Mouse (Mus musculus): Measurements from ENCODE around the gene Spx. TPM values are rescaled to one million over a fixed set of nuclear protein-coding genes. Genes with fewer than 3 reads are reported as not detected.

The Spx gene
- total and polyA plus RNA-seq, 3 experiments, result 0.11 TPM; not detected in 2

GRCm38 (mm10) chr6:142378576-142379330 lies 34.5 kb upstream of the Spx start:
- DNase-seq (ENCODE audit: low spot score), result no peak
- H3K4me1 ChIP-seq (ENCODE audit: insufficient read depth, low read depth, low read length), result peaks cover 7% of the 10 kb centered on the region; the same call in 1 of the 2 replicates
- no peaks in the 10 kb centered on the region for H3K9me3 ChIP-seq (replicated peaks)
- no peak for ATAC-seq (ENCODE audit: extremely low read depth, insufficient number of reproducible peaks, low FRiP score, poor library complexity, severe bottlenecking)
- TF ChIP-seq TAL1 (conservative IDR thresholded peaks at IDR 0.05; ENCODE audit: low read depth, low read length) (no peak), POLR2AphosphoS5 (IDR thresholded peaks at IDR 0.05; ENCODE audit: insufficient replicate concordance, low read depth, low read length) (no peak), CTCF (IDR thresholded peaks at IDR 0.05; ENCODE audit: low read depth, low read length) (no peak), GATA1 (IDR thresholded peaks at IDR 0.05; ENCODE audit: borderline replicate concordance, low read length) (no peak), GATA2 (IDR thresholded peaks at IDR 0.05; ENCODE audit: borderline replicate concordance, low read depth, low read length) (no peak)
- H3K36me3 ChIP-seq (replicated peaks), result peaks cover 88% of the 10 kb centered on the region
- H3K27me3 ChIP-seq (ENCODE audit: insufficient read depth, low read length), result no peaks in the 10 kb centered on the region
- H3K4me3 ChIP-seq (ENCODE audit: low read depth, low read length), result no peak overlapping the region

DNA sequence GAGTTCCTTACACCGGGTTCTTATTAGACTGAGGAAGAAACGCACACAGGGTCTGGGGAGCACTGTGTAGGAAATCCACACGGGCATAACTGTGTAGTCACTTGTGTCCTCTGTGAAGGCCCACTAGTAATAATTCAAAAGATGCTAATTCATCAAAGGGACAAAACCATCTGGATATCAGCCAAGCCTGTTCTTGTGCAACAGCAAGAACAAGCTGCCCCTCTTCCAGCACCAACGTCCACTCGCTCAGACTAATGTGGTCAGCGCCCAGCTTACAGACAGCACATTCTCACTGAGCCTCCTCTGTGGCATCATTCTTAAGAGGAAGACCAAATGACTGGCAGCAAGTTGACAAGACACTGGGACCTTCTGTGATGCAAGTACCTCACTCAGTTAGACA lies 33.3 kb upstream of the Spx start:
- no peak for TF ChIP-seq CTCF (IDR thresholded peaks at IDR 0.05; ENCODE audit: low read depth, low read length)
- TF ChIP-seq GATA1 (IDR thresholded peaks at IDR 0.05; ENCODE audit: borderline replicate concordance, low read length), result no peak
- no peak for TF ChIP-seq POLR2AphosphoS5 (IDR thresholded peaks at IDR 0.05; ENCODE audit: insufficient replicate concordance, low read depth, low read length)
- no peak for TF ChIP-seq TAL1 (conservative IDR thresholded peaks at IDR 0.05; ENCODE audit: low read depth, low read length)
- TF ChIP-seq GATA2 (IDR thresholded peaks at IDR 0.05; ENCODE audit: borderline replicate concordance, low read depth, low read length), result no peak
- peaks cover 12% of the 10 kb centered on the region; the same call in 1 of the 2 replicates for H3K4me1 ChIP-seq (ENCODE audit: insufficient read depth, low read depth, low read length)
- peaks cover 83% of the 10 kb centered on the region for H3K36me3 ChIP-seq (replicated peaks)
- ATAC-seq (ENCODE audit: extremely low read depth, insufficient number of reproducible peaks, low FRiP score, poor library complexity, severe bottlenecking) (no peak), DNase-seq (ENCODE audit: low spot score) (no peak)
- H3K9me3 ChIP-seq (replicated peaks), result no peaks in the 10 kb centered on the region
- no peak overlapping the region for H3K4me3 ChIP-seq (ENCODE audit: low read depth, low read length)
- H3K27me3 ChIP-seq (ENCODE audit: insufficient read depth, low read length), result no peaks in the 10 kb centered on the region

DNA sequence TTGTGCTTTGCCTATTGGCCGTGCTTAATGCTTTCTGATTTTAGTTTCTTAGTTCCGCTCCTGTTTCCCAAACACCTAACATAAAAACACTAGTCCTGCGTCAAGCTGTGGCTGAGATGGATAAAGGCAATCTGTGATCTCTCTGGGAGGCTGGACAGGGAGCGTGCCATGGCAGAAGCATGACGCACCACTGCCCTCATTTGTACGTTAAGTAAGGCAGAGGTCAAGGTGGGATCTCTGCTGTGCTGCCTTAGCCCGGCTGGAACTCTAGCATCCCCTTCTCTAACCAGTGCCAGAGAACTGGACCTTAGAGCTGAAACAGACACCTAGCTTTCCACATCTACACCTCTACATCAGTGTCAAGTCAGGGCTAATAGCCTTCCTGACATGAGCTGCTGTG lies 31.6 kb upstream of the Spx start:
- no peaks in the 10 kb centered on the region for H3K27me3 ChIP-seq (ENCODE audit: insufficient read depth, low read length)
- peaks cover 17% of the 10 kb centered on the region for H3K4me1 ChIP-seq (ENCODE audit: insufficient read depth, low read depth, low read length)
- TF ChIP-seq POLR2AphosphoS5 (IDR thresholded peaks at IDR 0.05; ENCODE audit: insufficient replicate concordance, low read depth, low read length), result no peak
- TF ChIP-seq GATA2 (IDR thresholded peaks at IDR 0.05; ENCODE audit: borderline replicate concordance, low read depth, low read length), result no peak
- TF ChIP-seq CTCF (IDR thresholded peaks at IDR 0.05; ENCODE audit: low read depth, low read length), result no peak
- no peak for TF ChIP-seq TAL1 (conservative IDR thresholded peaks at IDR 0.05; ENCODE audit: low read depth, low read length)
- no peak for TF ChIP-seq GATA1 (IDR thresholded peaks at IDR 0.05; ENCODE audit: borderline replicate concordance, low read length)
- DNase-seq (ENCODE audit: low spot score), result no peak
- H3K4me3 ChIP-seq (ENCODE audit: low read depth, low read length), result no peak overlapping the region
- ATAC-seq (ENCODE audit: extremely low read depth, insufficient number of reproducible peaks, low FRiP score, poor library complexity, severe bottlenecking), result no peak
- H3K9me3 ChIP-seq (replicated peaks), result no peaks in the 10 kb centered on the region
- peaks cover 66% of the 10 kb centered on the region for H3K36me3 ChIP-seq (replicated peaks)

DNA sequence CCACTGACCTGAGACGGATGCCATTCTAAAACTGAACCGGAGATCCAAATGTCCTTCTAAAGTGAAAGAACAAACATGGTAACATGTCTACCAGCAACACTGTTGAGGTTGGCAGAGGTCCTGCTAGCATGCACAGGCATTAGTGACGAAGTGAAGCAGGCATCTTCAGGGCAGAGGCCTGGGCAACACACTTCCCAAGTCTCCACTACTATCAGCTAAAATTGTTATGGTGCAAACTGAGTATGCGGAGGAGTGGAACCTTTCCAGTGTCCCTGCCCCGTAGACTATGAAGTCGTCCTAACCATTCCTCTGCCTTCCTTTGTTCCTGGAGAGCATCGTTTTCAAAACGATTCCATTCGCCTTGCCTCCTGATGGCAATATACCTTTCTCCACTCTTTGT lies 28.7 kb upstream of the Spx start:
- TF ChIP-seq TAL1 (conservative IDR thresholded peaks at IDR 0.05; ENCODE audit: low read depth, low read length), result no peak
- TF ChIP-seq GATA1 (IDR thresholded peaks at IDR 0.05; ENCODE audit: borderline replicate concordance, low read length), result no peak
- TF ChIP-seq CTCF (IDR thresholded peaks at IDR 0.05; ENCODE audit: low read depth, low read length), result no peak
- no peak for TF ChIP-seq POLR2AphosphoS5 (IDR thresholded peaks at IDR 0.05; ENCODE audit: insufficient replicate concordance, low read depth, low read length)
- no peak for TF ChIP-seq GATA2 (IDR thresholded peaks at IDR 0.05; ENCODE audit: borderline replicate concordance, low read depth, low read length)
- H3K4me1 ChIP-seq (ENCODE audit: insufficient read depth, low read depth, low read length), result peaks cover 24% of the 10 kb centered on the region
- H3K36me3 ChIP-seq (replicated peaks), result peaks cover 50% of the 10 kb centered on the region
- no peaks in the 10 kb centered on the region for H3K27me3 ChIP-seq (ENCODE audit: insufficient read depth, low read length)
- no peaks in the 10 kb centered on the region for H3K9me3 ChIP-seq (replicated peaks)
- DNase-seq (ENCODE audit: low spot score), result no peak
- no peak overlapping the region for H3K4me3 ChIP-seq (ENCODE audit: low read depth, low read length)
- ATAC-seq (ENCODE audit: extremely low read depth, insufficient number of reproducible peaks, low FRiP score, poor library complexity, severe bottlenecking), result no peak

- H3K4me1 ChIP-seq (ENCODE audit: insufficient read depth, low read depth, low read length), result peaks cover 27% of the 10 kb centered on the region
- H3K36me3 ChIP-seq (replicated peaks), result peaks cover 48% of the 10 kb centered on the region
- peak; percentile 22 for ATAC-seq (ENCODE audit: extremely low read depth, insufficient number of reproducible peaks, low FRiP score, poor library complexity, severe bottlenecking)
- peak overlapping the region; percentile 95 for H3K4me3 ChIP-seq (ENCODE audit: low read depth, low read length)
- DNase-seq (ENCODE audit: low spot score), result no peak
- H3K9me3 ChIP-seq (replicated peaks), result no peaks in the 10 kb centered on the region
- TF ChIP-seq GATA2 (IDR thresholded peaks at IDR 0.05; ENCODE audit: borderline replicate concordance, low read depth, low read length) (no peak), CTCF (IDR thresholded peaks at IDR 0.05; ENCODE audit: low read depth, low read length) (no peak), TAL1 (conservative IDR thresholded peaks at IDR 0.05; ENCODE audit: low read depth, low read length) (no peak), GATA1 (IDR thresholded peaks at IDR 0.05; ENCODE audit: borderline replicate concordance, low read length) (no peak), POLR2AphosphoS5 (IDR thresholded peaks at IDR 0.05; ENCODE audit: insufficient replicate concordance, low read depth, low read length) (no peak)
- no peaks in the 10 kb centered on the region for H3K27me3 ChIP-seq (ENCODE audit: insufficient read depth, low read length)
Measured at GRCm38 (mm10) chr6:142386285-142387010, 26.8 kb upstream of the Spx start.

All from G1E (cell line).